Mouse (Mus musculus) stomach, postnatal 0 days (tissue): ENCODE data around the gene Tspan32. TPM values are rescaled to one million over a fixed set of nuclear protein-coding genes. Genes with fewer than 3 reads are reported as not detected.

Source experiments
- ATAC-seq: fragments of 200-750 bp; cut with Nextera tagmentation; 2 replicates; pipeline ENCODE4 v1.8.0; 2017; ENCODE audit not compliant: low FRiP score, low TSS enrichment
- DNase-seq: peaks from one replicate; pipeline ENCODE4 v3.0.0-alpha.2; 2016; ENCODE audit warnings: low spot score
- H3K27ac ChIP-seq: fragments of 300-500 bp; sonication (generic); replicated peaks from 2 replicates; pipeline ENCODE4 v1.5.1; 2014; ENCODE audit warnings: mild to moderate bottlenecking, control low read depth
- H3K27me3 ChIP-seq: fragments of 300-500 bp; sonication (generic); 2 replicates; pipeline ENCODE4 v1.6.1; 2014; ENCODE audit warnings: low read length; ENCODE audit not compliant: control insufficient read depth, insufficient read depth
- H3K36me3 ChIP-seq: fragments of 300-500 bp; sonication (generic); 2 replicates; pipeline ENCODE4 v1.6.1; 2014; ENCODE audit warnings: low read length, mixed read lengths; ENCODE audit not compliant: control insufficient read depth, insufficient read depth
- H3K4me1 ChIP-seq: fragments of 300-500 bp; sonication (generic); replicated peaks from 2 replicates; pipeline ENCODE4 v1.6.1; 2014; ENCODE audit warnings: antibody characterized with exemption; ENCODE audit not compliant: control insufficient read depth, insufficient read depth
- H3K4me2 ChIP-seq: fragments of 300-500 bp; sonication (generic); replicated peaks from 2 replicates; pipeline ENCODE4 v1.6.1; 2014; ENCODE audit warnings: low read depth, mild to moderate bottlenecking, control low read depth, moderate library complexity
- H3K4me3 ChIP-seq: fragments of 300-500 bp; sonication (generic); 2 replicates; pipeline ENCODE4 v1.5.1; 2014; ENCODE audit warnings: low read depth, low read length, control low read depth
- H3K9ac ChIP-seq: fragments of 300-500 bp; sonication (generic); 2 replicates; pipeline ENCODE4 v1.6.1; 2014; ENCODE audit warnings: mild to moderate bottlenecking, low read length, control low read depth, mixed read lengths
- H3K9me3 ChIP-seq: fragments of 300-500 bp; sonication (generic); 2 replicates; pipeline ENCODE4 v1.6.1; 2016; ENCODE audit warnings: low read length; ENCODE audit not compliant: control insufficient read depth
- CTCF ChIP-seq: IDR thresholded peaks from 2 replicates; pipeline ENCODE4 v1.5.1; 2016; ENCODE audit warnings: antibody characterized with exemption, low read depth, mild to moderate bottlenecking, moderate library complexity
- EP300 ChIP-seq: optimal IDR thresholded peaks from 2 replicates; pipeline ENCODE3; 2016; ENCODE audit warnings: antibody characterized with exemption
- WGBS: fragments of 180-500 bp; shearing (Covaris S2); extraction: QIAGEN DNeasy Blood & Tissue Kit; methylation state at CpG from one replicate; pipeline ENCODE4 v1.1.7; 2014; 5-methylcytosine and 5-hydroxymethylcytosine counted together
- polyA plus RNA-seq: library from polyadenylated mRNA; unstranded; fragments of >200 nt; fragmentation: Nextera tagmentation; extraction: Ambion mirVana; gene quantifications from 2 replicates; pipeline ENCODE4 v1.2.1, GENCODE M21; 2015

Gene Tspan32
- polyA plus RNA-seq, 1 experiment from 2014 or later: 0.61 TPM

DNA sequence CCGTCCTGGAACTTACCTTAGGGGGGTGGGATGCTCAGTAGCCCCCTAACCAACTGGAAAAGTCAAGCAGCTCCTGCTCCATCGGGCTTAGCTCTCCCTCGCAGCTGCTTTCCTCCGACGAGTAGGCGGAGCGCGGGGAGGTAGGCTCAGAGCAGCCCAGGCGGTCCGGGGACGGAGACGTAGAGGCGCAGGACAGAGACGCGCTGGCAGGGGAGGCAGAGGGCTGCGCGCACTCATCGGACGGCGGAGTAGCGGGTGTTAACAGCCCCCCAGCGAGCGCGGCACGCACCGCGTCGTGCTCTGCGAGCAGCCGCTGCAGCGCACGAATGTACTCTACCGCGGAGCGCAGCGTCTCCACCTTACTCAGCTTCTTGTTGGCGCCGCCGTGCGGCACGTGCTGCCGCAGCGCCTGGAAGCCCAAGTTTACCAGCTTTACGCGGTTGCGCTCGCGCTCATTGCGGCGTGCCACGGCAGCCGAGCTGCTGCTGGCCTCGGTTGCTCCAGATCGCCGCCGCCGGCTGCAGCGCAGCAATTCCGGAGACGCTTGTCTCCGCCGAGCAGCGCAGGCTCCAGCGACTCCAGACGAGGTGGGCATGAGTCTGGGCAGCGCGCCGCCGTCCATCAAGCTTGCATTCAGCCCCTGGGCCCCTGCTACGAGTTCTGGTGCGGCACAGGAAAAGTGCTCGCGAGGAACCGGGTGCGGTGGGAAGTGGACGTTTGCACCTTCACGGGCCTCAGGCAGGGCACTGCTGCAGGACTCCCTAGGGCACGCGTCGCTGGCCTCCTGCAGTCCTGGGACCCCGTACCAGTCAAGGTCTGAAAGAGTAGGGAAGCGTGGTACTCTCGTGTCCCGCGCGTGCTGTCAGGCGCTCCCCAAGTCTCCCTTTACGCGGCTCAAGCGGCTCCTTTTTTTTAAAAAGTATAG lies 36.7 kb upstream of the Tspan32 start:
- Histone ChIP-seq H3K9ac (peak overlapping the region; percentile 50), H3K27me3 (peaks cover 14% of the 10 kb centered on the region; the same call in 1 of the 2 replicates), H3K27ac (peak overlapping the region; percentile 86), H3K36me3 (no peaks in the 10 kb centered on the region), H3K4me1 (peaks cover 9% of the 10 kb centered on the region; the same call in 1 of the 2 replicates), H3K4me2 (peak overlapping the region; percentile 82), H3K9me3 (no peaks in the 10 kb centered on the region), H3K4me3 (peak overlapping the region; percentile 41)
- under 1% methylated on average over 89 of the region's 90 CpGs for WGBS
- DNase-seq (peak; percentile 71), ATAC-seq (peak; percentile 48)
- TF ChIP-seq CTCF (peak; percentile 57), EP300 (no peak)

DNA sequence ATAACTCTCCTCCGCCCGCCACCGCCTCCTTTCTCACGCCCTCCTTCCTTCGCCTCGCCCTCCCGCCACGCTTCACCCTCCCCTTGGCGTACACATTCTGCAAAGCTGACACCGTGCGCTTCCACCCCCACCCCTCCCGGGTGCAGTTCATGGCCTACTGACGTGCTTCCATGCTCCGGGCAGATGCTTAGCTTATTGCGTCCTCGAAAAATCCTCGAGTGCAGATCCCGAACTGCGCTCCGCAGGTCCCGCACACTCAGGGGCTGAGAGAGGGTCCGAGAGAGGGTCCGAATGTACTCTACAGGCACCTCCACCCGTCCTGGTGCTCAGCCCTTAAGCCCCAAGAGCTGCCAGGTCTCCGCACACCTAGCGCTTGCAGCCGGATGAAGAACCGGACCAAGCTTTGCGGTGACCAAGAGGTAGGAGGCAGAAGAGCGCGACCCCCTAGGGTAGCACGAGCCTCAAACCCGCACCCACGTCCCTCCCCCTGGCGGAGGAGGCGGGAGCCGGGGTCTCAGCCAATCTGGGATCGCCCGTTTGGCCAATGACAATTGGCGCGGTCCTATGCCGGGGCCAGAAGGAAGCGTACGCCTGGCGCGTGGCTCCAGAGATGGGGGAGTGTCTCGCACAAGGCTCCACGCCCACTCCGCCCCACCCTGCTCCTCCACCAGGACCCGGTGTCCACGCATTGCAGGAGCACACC lies 35.9 kb upstream of the Tspan32 start, which contains the start of gene Ascl2:
TSS of gene Ascl2 (minus strand) at position 456 of the 703 bp plus-strand sequence.
- peak; percentile 13; the same call in 1 of the 2 replicates for TF ChIP-seq CTCF
- TF ChIP-seq EP300: no peak
- no peaks in the 10 kb centered on the region for H3K9me3 ChIP-seq
- peaks cover 14% of the 10 kb centered on the region; the same call in 1 of the 2 replicates for H3K27me3 ChIP-seq
- H3K27ac ChIP-seq: peak within 1 kb of the TSS; percentile 86
- peaks cover 9% of the 10 kb centered on the region; the same call in 1 of the 2 replicates for H3K4me1 ChIP-seq
- under 1% methylated on average over 51 of the region's 51 CpGs for WGBS
- no peaks in the 10 kb centered on the region for H3K36me3 ChIP-seq
- peak within 1 kb of the TSS; percentile 50 for H3K9ac ChIP-seq
- DNase-seq (peak; percentile 57), ATAC-seq (peak; percentile 41)
- H3K4me3 ChIP-seq: peak within 1 kb of the TSS; percentile 41
- H3K4me2 ChIP-seq: peak within 1 kb of the TSS; percentile 82

DNA sequence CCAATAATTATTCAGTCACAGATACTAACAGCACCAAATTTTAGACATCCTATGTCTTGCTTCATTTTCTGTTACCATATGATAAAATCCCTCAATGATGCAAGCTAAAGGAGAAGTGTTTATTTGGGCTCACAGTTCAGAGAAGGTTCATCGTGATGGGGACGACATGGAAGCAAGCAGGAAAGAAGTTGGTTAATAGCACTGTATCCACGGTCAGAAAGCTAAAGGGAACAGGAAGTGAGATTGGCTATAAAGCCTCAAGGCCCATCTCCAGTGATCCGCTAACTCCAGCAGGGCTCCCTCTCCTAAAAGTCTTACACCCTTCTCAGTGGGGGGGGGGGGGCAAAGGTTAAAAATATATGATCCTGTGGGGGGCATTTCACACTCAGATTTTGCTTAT lies 22.9 kb upstream of the Tspan32 start:
- Histone ChIP-seq H3K9ac (no peak overlapping the region), H3K4me1 (no peaks in the 10 kb centered on the region), H3K9me3 (no peaks in the 10 kb centered on the region), H3K27me3 (no peaks in the 10 kb centered on the region), H3K27ac (no peak overlapping the region), H3K4me2 (no peak overlapping the region), H3K4me3 (no peak overlapping the region), H3K36me3 (no peaks in the 10 kb centered on the region)
- no peak for TF ChIP-seq CTCF
- no peak for TF ChIP-seq EP300
- ATAC-seq: no peak
- DNase-seq: no peak
- WGBS: 61% methylated on average over 4 of the region's 4 CpGs

- Histone ChIP-seq H3K27ac (no peak overlapping the region), H3K9me3 (no peaks in the 10 kb centered on the region), H3K4me3 (no peak overlapping the region), H3K9ac (no peak overlapping the region), H3K4me2 (no peak overlapping the region), H3K4me1 (no peaks in the 10 kb centered on the region), H3K27me3 (no peaks in the 10 kb centered on the region), H3K36me3 (no peaks in the 10 kb centered on the region)
- ATAC-seq (no peak), DNase-seq (no peak)
- no peak for TF ChIP-seq CTCF
- TF ChIP-seq EP300: no peak
- 93% methylated on average over 4 of the region's 4 CpGs for WGBS
Measured at GRCm38 (mm10) chr7:142985146-142985545, 19.7 kb upstream of the Tspan32 start.

- Histone ChIP-seq H3K4me2 (no peak overlapping the region), H3K4me3 (no peak overlapping the region), H3K27me3 (no peaks in the 10 kb centered on the region), H3K9ac (no peak overlapping the region), H3K27ac (no peak overlapping the region), H3K9me3 (no peaks in the 10 kb centered on the region), H3K36me3 (no peaks in the 10 kb centered on the region), H3K4me1 (no peaks in the 10 kb centered on the region)
- TF ChIP-seq CTCF (no peak), EP300 (no peak)
- 70% methylated on average over 3 of the region's 3 CpGs for WGBS
- ATAC-seq (no peak), DNase-seq (no peak)
Measured at GRCm38 (mm10) chr7:142987718-142988117, 17.1 kb upstream of the Tspan32 start.
